Mouse (Mus musculus) neural tube, embryonic 15.5 days (tissue): ENCODE results near the gene Gga1. TPM values are rescaled to one million over a fixed set of nuclear protein-coding genes. Genes with fewer than 3 reads are reported as not detected.

ENCODE experiments used
- ATAC-seq: fragments of 200-750 bp; cut with Nextera tagmentation; 2 replicates; pipeline ENCODE4 v1.8.0; 2017; ENCODE audit warnings: mild to moderate bottlenecking, moderate TSS enrichment, moderate library complexity; ENCODE audit not compliant: low FRiP score
- H3K27ac ChIP-seq: fragments of 300-500 bp; sonication (generic); replicated peaks from 2 replicates; pipeline ENCODE4 v1.5.1; 2015; ENCODE audit warnings: mild to moderate bottlenecking, inconsistent platforms
- H3K27me3 ChIP-seq: fragments of 300-500 bp; sonication (generic); replicated peaks from 2 replicates; pipeline ENCODE4 v1.6.1; 2015; ENCODE audit warnings: inconsistent platforms
- H3K36me3 ChIP-seq: fragments of 300-500 bp; sonication (generic); 2 replicates; pipeline ENCODE4 v1.6.1; 2015; ENCODE audit warnings: inconsistent platforms
- H3K4me1 ChIP-seq: fragments of 300-500 bp; sonication (generic); 2 replicates; pipeline ENCODE4 v1.6.1; 2015; ENCODE audit warnings: inconsistent platforms
- H3K4me2 ChIP-seq: fragments of 300-500 bp; sonication (generic); 2 replicates; pipeline ENCODE4 v1.6.1; 2015; ENCODE audit warnings: inconsistent platforms, mild to moderate bottlenecking, moderate library complexity
- H3K4me3 ChIP-seq: fragments of 300-500 bp; sonication (generic); replicated peaks from 2 replicates; pipeline ENCODE4 v1.5.1; 2015; ENCODE audit warnings: mild to moderate bottlenecking, inconsistent platforms
- H3K9ac ChIP-seq: fragments of 300-500 bp; sonication (generic); replicated peaks from 2 replicates; pipeline ENCODE4 v1.6.1; 2015; ENCODE audit warnings: mild to moderate bottlenecking, inconsistent platforms
- H3K9me3 ChIP-seq: fragments of 300-500 bp; sonication (generic); replicated peaks from 2 replicates; pipeline ENCODE4 v1.6.1; 2016; ENCODE audit warnings: inconsistent platforms
- WGBS: fragments of 180-500 bp; shearing (Covaris S2); methylation state at CpG from one replicate; pipeline ENCODE4 v1.1.7; 2015; ENCODE audit warnings: mixed read lengths; 5-methylcytosine and 5-hydroxymethylcytosine counted together
- polyA plus RNA-seq: library from polyadenylated mRNA; unstranded; fragments of >200 nt; fragmentation: Nextera tagmentation; extraction: Ambion mirVana; gene quantifications from 2 replicates; pipeline ENCODE4 v1.2.1, GENCODE M21; 2015

The Gga1 gene
- polyA plus RNA-seq, 1 experiment from 2014 or later, result 42.6 TPM

- no peak for ATAC-seq
- H3K4me3 ChIP-seq, result no peak overlapping the region
- no peaks in the 10 kb centered on the region for H3K36me3 ChIP-seq
- peaks cover 3% of the 10 kb centered on the region; the same call in 1 of the 2 replicates for H3K27me3 ChIP-seq
- 38% methylated on average over 8 of the region's 8 CpGs for WGBS
- peak overlapping the region; percentile 77 for H3K27ac ChIP-seq
- no peak overlapping the region for H3K9ac ChIP-seq
- no peak overlapping the region for H3K4me2 ChIP-seq
- no peaks in the 10 kb centered on the region for H3K9me3 ChIP-seq
- H3K4me1 ChIP-seq, result peaks cover 57% of the 10 kb centered on the region
Measured at GRCm38 (mm10) chr15:78836086-78836621, 40.8 kb upstream of the Gga1 start.

- Histone ChIP-seq H3K4me3 (no peak overlapping the region), H3K9me3 (no peaks in the 10 kb centered on the region), H3K4me2 (no peak overlapping the region), H3K27me3 (peaks cover 28% of the 10 kb centered on the region), H3K36me3 (no peaks in the 10 kb centered on the region), H3K4me1 (peaks cover 61% of the 10 kb centered on the region), H3K27ac (peak overlapping the region; percentile 24; the same call in 1 of the 2 replicates), H3K9ac (no peak overlapping the region)
- ATAC-seq, result no peak
- 0% methylated on average over 2 of the region's 2 CpGs for WGBS
Measured at GRCm38 (mm10) chr15:78839744-78840143, 37.2 kb upstream of the Gga1 start.

DNA sequence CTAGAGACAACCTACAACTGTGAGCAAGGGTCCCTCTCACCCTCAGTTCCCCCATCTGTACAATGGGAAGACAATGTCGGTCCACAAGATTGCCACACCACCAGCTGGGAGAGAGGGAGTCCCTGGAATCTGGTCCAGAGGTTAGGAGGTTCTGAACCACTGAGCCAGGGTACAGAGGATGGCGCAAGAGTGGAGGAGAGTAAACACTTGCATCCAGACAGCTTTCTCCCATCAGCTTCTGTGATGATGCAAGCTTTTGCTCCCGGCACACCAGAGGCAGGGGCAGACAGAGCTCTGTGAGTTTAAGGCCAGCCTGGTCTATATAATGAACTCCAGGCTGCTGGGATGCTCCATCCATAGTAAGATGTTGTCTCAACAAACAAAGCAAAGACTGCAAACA lies 36.7 kb upstream of the Gga1 start:
- H3K27me3 ChIP-seq, result peaks cover 30% of the 10 kb centered on the region
- H3K4me3 ChIP-seq, result no peak overlapping the region
- H3K36me3 ChIP-seq, result no peaks in the 10 kb centered on the region
- H3K27ac ChIP-seq, result no peak overlapping the region
- H3K9ac ChIP-seq, result no peak overlapping the region
- no peaks in the 10 kb centered on the region for H3K9me3 ChIP-seq
- ATAC-seq, result no peak
- no peak overlapping the region for H3K4me2 ChIP-seq
- WGBS, result 35% methylated on average over 3 of the region's 3 CpGs
- H3K4me1 ChIP-seq, result peaks cover 61% of the 10 kb centered on the region

DNA sequence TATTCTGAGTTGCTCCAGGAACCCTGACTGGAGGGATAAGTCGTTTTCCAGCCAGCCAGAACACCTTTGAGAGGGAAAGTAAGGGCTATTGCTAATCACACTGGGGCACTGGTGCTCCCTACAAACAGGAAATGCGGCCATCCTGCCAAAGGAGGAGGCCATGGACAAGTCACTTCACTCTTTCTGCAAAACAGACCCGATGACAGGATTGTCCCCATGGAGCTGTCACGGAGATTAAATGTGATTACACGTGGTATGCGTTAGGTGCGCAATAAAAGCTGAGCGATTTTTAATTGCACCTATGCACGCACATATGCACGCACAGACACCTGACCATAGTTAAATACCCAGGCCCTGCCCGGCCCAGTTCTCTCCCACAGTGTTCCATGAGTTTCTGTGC lies 36.2 kb upstream of the Gga1 start:
- H3K9ac ChIP-seq, result no peak overlapping the region
- no peak for ATAC-seq
- no peaks in the 10 kb centered on the region for H3K36me3 ChIP-seq
- H3K27me3 ChIP-seq, result peaks cover 30% of the 10 kb centered on the region
- H3K4me3 ChIP-seq, result no peak overlapping the region
- no peaks in the 10 kb centered on the region for H3K9me3 ChIP-seq
- WGBS, result 21% methylated on average over 11 of the region's 11 CpGs
- peaks cover 61% of the 10 kb centered on the region for H3K4me1 ChIP-seq
- no peak overlapping the region for H3K27ac ChIP-seq
- H3K4me2 ChIP-seq, result no peak overlapping the region

- Histone ChIP-seq H3K27me3 (peaks cover 30% of the 10 kb centered on the region), H3K9me3 (no peaks in the 10 kb centered on the region), H3K4me3 (no peak overlapping the region), H3K36me3 (no peaks in the 10 kb centered on the region), H3K4me1 (peaks cover 63% of the 10 kb centered on the region), H3K4me2 (no peak overlapping the region), H3K27ac (no peak overlapping the region), H3K9ac (no peak overlapping the region)
- no peak for ATAC-seq
- 56% methylated on average over 6 of the region's 6 CpGs for WGBS
Measured at GRCm38 (mm10) chr15:78841161-78841790, 35.7 kb upstream of the Gga1 start.

GRCm38 (mm10) chr15:78842371-78843163 lies 34.4 kb upstream of the Gga1 start, which contains the start of gene Cdc42ep1:
Gene Cdc42ep1, plus strand, starts transcription at chr15:78842624.
- Histone ChIP-seq H3K4me2 (peak within 1 kb of the TSS; percentile 74), H3K9me3 (no peaks in the 10 kb centered on the region), H3K27ac (peak within 1 kb of the TSS; percentile 74), H3K4me1 (peaks cover 60% of the 10 kb centered on the region), H3K4me3 (peak within 1 kb of the TSS; percentile 47), H3K36me3 (no peaks in the 10 kb centered on the region), H3K27me3 (peaks cover 30% of the 10 kb centered on the region), H3K9ac (peak within 1 kb of the TSS; percentile 47)
- ATAC-seq, result peak; percentile 70; the same call in 1 of the 2 replicates
- under 1% methylated on average over 71 of the region's 86 CpGs for WGBS

DNA sequence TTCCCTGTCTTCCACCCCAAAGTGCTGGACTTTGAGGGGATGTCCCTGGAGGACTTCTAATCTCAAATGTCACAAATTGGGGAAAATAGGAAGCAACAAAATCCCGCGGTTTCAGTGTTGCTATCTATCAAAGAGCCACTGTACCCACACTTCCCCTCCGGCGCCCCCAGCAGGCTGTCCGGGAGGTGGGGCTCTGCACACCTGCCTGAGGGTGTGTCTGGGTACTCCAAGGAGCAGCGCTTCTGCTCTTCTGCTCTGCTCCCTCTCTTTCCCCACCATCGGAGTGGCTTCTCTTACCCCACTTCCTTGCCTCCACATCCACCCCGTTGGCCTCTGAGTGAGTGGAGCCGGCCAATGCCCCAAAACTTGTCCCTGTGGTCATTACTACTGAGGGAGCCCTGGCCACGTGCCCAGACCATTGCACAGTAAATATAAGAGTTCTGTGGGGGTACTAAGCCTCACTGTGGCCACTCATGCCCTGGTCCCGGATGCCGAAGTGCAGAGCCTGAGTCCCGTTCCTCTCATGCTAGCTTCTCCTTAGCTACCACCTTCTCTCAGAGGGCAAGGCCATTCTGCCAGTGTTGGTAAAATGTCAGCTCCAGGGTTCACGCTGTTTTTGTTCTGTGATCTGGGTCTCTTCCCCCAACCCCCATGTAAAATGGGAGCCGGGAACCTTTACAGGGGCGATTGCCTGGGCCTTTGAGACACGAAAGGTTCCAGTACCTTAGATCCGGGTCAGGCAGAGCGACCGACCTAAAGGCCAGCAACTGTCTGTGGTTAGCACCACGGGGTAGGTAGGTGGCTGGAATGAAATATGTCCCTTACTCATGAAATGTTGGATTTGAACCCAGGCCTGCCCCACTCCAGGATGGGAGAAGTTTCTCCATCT lies 33.2 kb upstream of the Gga1 start:
- Histone ChIP-seq H3K36me3 (no peaks in the 10 kb centered on the region), H3K9me3 (no peaks in the 10 kb centered on the region), H3K4me2 (peak overlapping the region; percentile 74), H3K27ac (0 out of 2 replicates have a peak overlapping the region, but pooled peaks have one; percentile 74), H3K9ac (peak overlapping the region; percentile 20; the same call in 1 of the 2 replicates), H3K27me3 (peaks cover 30% of the 10 kb centered on the region), H3K4me3 (peak overlapping the region; percentile 47), H3K4me1 (peaks cover 60% of the 10 kb centered on the region)
- 37% methylated on average over 21 of the region's 21 CpGs for WGBS
- ATAC-seq, result no peak

DNA sequence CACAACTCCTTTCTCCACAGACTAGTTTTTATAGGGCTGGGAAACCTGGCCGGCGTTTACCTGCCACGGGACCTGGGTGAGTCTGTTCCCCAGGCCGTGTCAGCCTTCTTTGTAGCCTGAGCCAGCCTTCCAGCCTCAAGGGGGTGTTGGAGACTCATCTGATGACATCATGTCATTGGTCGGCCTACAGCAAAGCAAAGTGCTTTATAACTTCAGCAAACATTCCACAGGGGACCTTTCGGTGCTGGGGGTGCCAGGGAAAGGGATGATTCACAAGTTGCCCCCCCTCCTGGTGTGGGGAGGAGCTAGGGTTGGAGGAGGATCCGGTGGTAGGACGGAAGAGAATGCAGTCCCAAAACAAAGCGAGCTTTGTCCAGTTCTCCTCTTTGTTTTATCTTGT lies 32.2 kb upstream of the Gga1 start:
- Histone ChIP-seq H3K27me3 (peaks cover 30% of the 10 kb centered on the region), H3K9ac (no peak overlapping the region), H3K4me2 (peak overlapping the region; percentile 74), H3K36me3 (no peaks in the 10 kb centered on the region), H3K4me3 (no peak overlapping the region), H3K27ac (no peak overlapping the region), H3K4me1 (peaks cover 55% of the 10 kb centered on the region), H3K9me3 (no peaks in the 10 kb centered on the region)
- WGBS, result 21% methylated on average over 9 of the region's 9 CpGs
- no peak for ATAC-seq

DNA sequence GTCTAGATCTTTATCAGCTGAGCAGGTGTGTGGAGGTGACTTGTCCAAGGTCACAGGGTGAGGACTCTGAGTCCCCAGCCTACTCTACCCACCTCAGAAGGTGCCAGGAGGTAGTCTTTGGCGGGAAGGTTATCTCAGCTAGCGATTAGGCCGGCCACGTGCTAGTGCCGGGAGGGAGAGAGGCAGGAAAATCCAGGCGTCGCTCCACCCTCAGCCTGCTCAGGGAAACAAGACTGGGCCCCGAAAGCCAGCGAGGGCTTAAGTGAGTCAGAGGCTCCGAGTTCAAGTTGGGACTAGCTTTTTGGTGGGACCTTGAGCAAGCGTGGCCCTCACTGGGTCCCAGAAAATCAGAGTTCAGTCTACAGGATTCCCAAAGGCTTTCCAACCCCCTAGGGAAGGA lies 31.7 kb upstream of the Gga1 start:
- no peaks in the 10 kb centered on the region for H3K9me3 ChIP-seq
- ATAC-seq, result no peak
- 81% methylated on average over 11 of the region's 11 CpGs for WGBS
- H3K4me2 ChIP-seq, result peak overlapping the region; percentile 74
- H3K4me1 ChIP-seq, result peaks cover 50% of the 10 kb centered on the region
- no peak overlapping the region for H3K4me3 ChIP-seq
- no peak overlapping the region for H3K27ac ChIP-seq
- peaks cover 30% of the 10 kb centered on the region for H3K27me3 ChIP-seq
- no peaks in the 10 kb centered on the region for H3K36me3 ChIP-seq
- no peak overlapping the region for H3K9ac ChIP-seq

GRCm38 (mm10) chr15:78845867-78846266 lies 31.1 kb upstream of the Gga1 start:
- no peak for ATAC-seq
- H3K9ac ChIP-seq, result no peak overlapping the region
- WGBS, result 83% methylated on average over 8 of the region's 8 CpGs
- H3K4me1 ChIP-seq, result peaks cover 44% of the 10 kb centered on the region
- no peak overlapping the region for H3K27ac ChIP-seq
- no peaks in the 10 kb centered on the region for H3K9me3 ChIP-seq
- H3K4me2 ChIP-seq, result peak overlapping the region; percentile 74; the same call in 1 of the 2 replicates
- no peaks in the 10 kb centered on the region for H3K36me3 ChIP-seq
- peaks cover 29% of the 10 kb centered on the region for H3K27me3 ChIP-seq
- no peak overlapping the region for H3K4me3 ChIP-seq

- H3K9ac ChIP-seq, result no peak overlapping the region
- no peak overlapping the region for H3K4me2 ChIP-seq
- peaks cover 25% of the 10 kb centered on the region for H3K27me3 ChIP-seq
- no peak for ATAC-seq
- H3K4me1 ChIP-seq, result peaks cover 39% of the 10 kb centered on the region
- H3K36me3 ChIP-seq, result no peaks in the 10 kb centered on the region
- no peak overlapping the region for H3K27ac ChIP-seq
- no peak overlapping the region for H3K4me3 ChIP-seq
- no peaks in the 10 kb centered on the region for H3K9me3 ChIP-seq
- WGBS, result 79% methylated on average over 8 of the region's 8 CpGs
Measured at GRCm38 (mm10) chr15:78846352-78846751, 30.6 kb upstream of the Gga1 start.
